Comparison of ENCODE assay signal across 8 mouse cellular contexts in the genomic region with DNA sequence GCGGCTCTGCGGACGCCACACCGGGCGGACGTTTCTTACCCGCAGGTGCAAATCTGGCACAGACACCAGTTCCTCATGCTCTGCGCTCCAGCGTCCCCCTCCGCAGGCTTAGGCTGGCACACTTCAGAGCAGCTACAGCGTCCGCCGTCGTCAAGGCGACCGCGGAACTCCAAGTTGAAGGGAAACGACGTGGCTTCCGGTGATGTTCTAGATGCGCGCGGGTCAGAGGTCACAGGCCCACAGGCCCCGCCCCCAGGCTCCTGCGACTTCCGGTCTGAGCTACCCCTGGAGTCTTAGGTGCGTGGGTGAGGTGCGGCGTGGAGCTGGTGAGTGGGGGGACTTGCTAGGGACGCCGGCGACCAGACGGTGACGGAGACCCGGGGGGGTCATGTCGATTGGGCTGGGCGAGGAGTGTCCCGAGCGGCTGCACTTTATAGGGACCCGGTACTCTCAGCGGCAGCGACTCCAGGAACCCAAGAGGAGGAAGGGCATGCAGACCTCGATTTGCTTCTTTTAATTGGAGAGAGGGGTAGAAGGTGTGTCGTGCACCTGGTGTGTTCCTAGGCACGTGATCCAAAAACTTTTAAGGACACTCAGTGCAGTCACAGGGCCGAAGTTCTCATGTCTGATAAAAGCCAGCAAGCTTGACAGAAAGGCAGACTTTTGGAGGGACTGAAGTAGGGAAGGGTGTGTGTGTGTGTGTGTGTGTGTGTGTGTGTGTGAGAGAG. TPM values are rescaled to one million over a fixed set of nuclear protein-coding genes. Genes with fewer than 3 reads are reported as not detected.
DNase-seq lines count a peak whose midpoint lies in the region; ATAC-seq and TF ChIP-seq lines count a peak whose summit lies in the region.

TSS of gene Saxo2 (minus strand) at position 176 of the 728 bp plus-strand sequence.
TSS of gene Efl1 (plus strand) at position 262 of the 728 bp plus-strand sequence.

- TF ChIP-seq CTCF in ES-Bruce4 (IDR thresholded peaks at IDR 0.05; ENCODE audit: low read depth, low read length): no peak

- ATAC-seq in cerebellum, adult (ENCODE audit: insufficient number of reproducible peaks, low FRiP score, low TSS enrichment): peak; percentile 98
- ATAC-seq in forebrain, embryonic 14.5 days: peak; percentile 100
- peak; percentile 98 for ATAC-seq in neural tube, embryonic 15.5 days (ENCODE audit: low FRiP score)

- H3K9me3 ChIP-seq in ES-Bruce4 (replicated peaks; ENCODE audit: control insufficient read depth, insufficient read depth, low read length, poor library complexity, severe bottlenecking): no peaks in the 10 kb centered on the region
- no peaks in the 10 kb centered on the region for H3K9me3 ChIP-seq in forebrain, embryonic 14.5 days (replicated peaks; ENCODE audit: control insufficient read depth, low read length)
- no peaks in the 10 kb centered on the region for H3K9me3 ChIP-seq in neural tube, embryonic 15.5 days (replicated peaks)

- intact Hi-C loops in heart, postnatal 14 days (cut with DNase I): no loop called here

- H3K4me2 ChIP-seq in forebrain, embryonic 14.5 days (ENCODE audit: low read length): peak within 1 kb of the TSS; percentile 63
- H3K4me2 ChIP-seq in neural tube, embryonic 15.5 days: peak within 1 kb of the TSS; percentile 66

- H3K4me1 ChIP-seq in ES-Bruce4 (ENCODE audit: control insufficient read depth, insufficient read depth, low read length): no peaks in the 10 kb centered on the region
- peaks cover 3% of the 10 kb centered on the region; the same call in 1 of the 2 replicates for H3K4me1 ChIP-seq in forebrain, embryonic 14.5 days (ENCODE audit: control insufficient read depth, insufficient read depth, low read length)
- H3K4me1 ChIP-seq in neural tube, embryonic 15.5 days: peaks cover 26% of the 10 kb centered on the region

- DNase-seq in forebrain, embryonic 14.5 days (ENCODE audit: low spot score): peak; percentile 97
- DNase-seq in heart, postnatal 14 days: peak; percentile 90 to 94
- peak; percentile 98 for DNase-seq in layer of hippocampus, adult 11-12 months (ENCODE audit: low spot score)
- DNase-seq in lung, adult 18-20 months: peak; percentile 94 to 96
- peak; percentile 92 for DNase-seq in testis, postnatal 14 days (ENCODE audit: low spot score)

- under 1% methylated on average over 44 of the region's 46 CpGs for whole genome bisulfite sequencing in forebrain, embryonic 14.5 days
- WGBS in neural tube, embryonic 15.5 days: under 1% methylated on average over 46 of the region's 46 CpGs

- no peak for TF ChIP-seq EP300 in ES-Bruce4 (IDR thresholded peaks at IDR 0.05; ENCODE audit: insufficient read depth, low read depth, low read length)

- peaks cover 4% of the 10 kb centered on the region for H3K36me3 ChIP-seq in ES-Bruce4 (ENCODE audit: control insufficient read depth, insufficient read depth, low read length, poor library complexity, severe bottlenecking)
- H3K36me3 ChIP-seq in forebrain, embryonic 14.5 days (ENCODE audit: control insufficient read depth, insufficient read depth, low read length): 0 out of 2 replicates have a peak, but pooled peaks cover 6% of the 10 kb centered on the region
- H3K36me3 ChIP-seq in neural tube, embryonic 15.5 days: 0 out of 2 replicates have a peak, but pooled peaks cover 6% of the 10 kb centered on the region

- H3K4me3 ChIP-seq in ES-Bruce4 (ENCODE audit: low read depth, low read length): peak within 1 kb of the TSS; percentile 92
- H3K4me3 ChIP-seq in forebrain, embryonic 14.5 days (ENCODE audit: low read depth, low read length): peak within 1 kb of the TSS; percentile 59
- peak within 1 kb of the TSS; percentile 81 for H3K4me3 ChIP-seq in neural tube, embryonic 15.5 days (replicated peaks)

- TF ChIP-seq POLR2A in ES-Bruce4 (IDR thresholded peaks at IDR 0.05; ENCODE audit: insufficient read depth, low read length): no peak

- H3K9ac ChIP-seq in ES-Bruce4 (ENCODE audit: low read depth, poor library complexity, severe bottlenecking): peak within 1 kb of the TSS; percentile 55
- peak within 1 kb of the TSS; percentile 73 for H3K9ac ChIP-seq in forebrain, embryonic 14.5 days (ENCODE audit: low read length)
- peak within 1 kb of the TSS; percentile 70 for H3K9ac ChIP-seq in neural tube, embryonic 15.5 days (replicated peaks)

- no peak within 1 kb of the TSS for H3K27ac ChIP-seq in ES-Bruce4 (ENCODE audit: insufficient read depth, low read length)
- no peak within 1 kb of the TSS for H3K27ac ChIP-seq in forebrain, embryonic 14.5 days (ENCODE audit: low read depth, low read length)
- H3K27ac ChIP-seq in neural tube, embryonic 15.5 days (replicated peaks): peak within 1 kb of the TSS; percentile 6; the same call in 1 of the 2 replicates

- no peaks in the 10 kb centered on the region for H3K27me3 ChIP-seq in ES-Bruce4 (ENCODE audit: control insufficient read depth, insufficient read depth, low read length, poor library complexity, severe bottlenecking)
- H3K27me3 ChIP-seq in forebrain, embryonic 14.5 days (replicated peaks; ENCODE audit: control insufficient read depth, insufficient read depth, low read length): no peaks in the 10 kb centered on the region
- H3K27me3 ChIP-seq in neural tube, embryonic 15.5 days (replicated peaks): no peaks in the 10 kb centered on the region

RNA-seq across cellular contexts. Expression of gene Saxo2, which starts in this region (rescaled TPM):
- polyA plus RNA-seq in ES-Bruce4 (2011; ENCODE audit: insufficient read depth, insufficient read length, low read depth, missing spikeins): 0.46 and 0.93 TPM in 2 replicates
- polyA plus RNA-seq in forebrain, embryonic 14.5 days (2014; fragmentation: Nextera tagmentation; extraction: Ambion mirVana): 17.1 and 22.4 TPM in 2 replicates
- 1 to 10 TPM; 2.6 to 3.9 TPM for total RNA-seq in heart, postnatal 14 days (2021)
- polyA plus RNA-seq in neural tube, embryonic 15.5 days (2015; fragmentation: Nextera tagmentation; extraction: Ambion mirVana): 28.9 and 37.7 TPM in 2 replicates

RNA-seq across cellular contexts. Expression of gene Efl1, which starts in this region (rescaled TPM):
- polyA plus RNA-seq in ES-Bruce4 (2011; ENCODE audit: insufficient read depth, insufficient read length, low read depth, missing spikeins): 24.1 and 27.1 TPM in 2 replicates
- 20.4 and 21.5 TPM in 2 replicates for polyA plus RNA-seq in forebrain, embryonic 14.5 days (2014; fragmentation: Nextera tagmentation; extraction: Ambion mirVana)
- 10 to 100 TPM; 11.1 to 11.9 TPM for total RNA-seq in heart, postnatal 14 days (2021)
- 20.8 and 21.1 TPM in 2 replicates for polyA plus RNA-seq in neural tube, embryonic 15.5 days (2015; fragmentation: Nextera tagmentation; extraction: Ambion mirVana)
